Mouse (Mus musculus) embryonic fibroblast, embryonic 13.5 days (primary cell): Measurements from ENCODE around the gene Scaf8. TPM values are rescaled to one million over a fixed set of nuclear protein-coding genes. Genes with fewer than 3 reads are reported as not detected.
"Not testable (repeated sequence)": the region's sequence is repeated elsewhere in the genome, so short reads cannot be mapped to it uniquely, and the experiment has no call there.

Experiments used
- H3K27ac ChIP-seq: 2 replicates; pipeline ENCODE4 v1.5.1; 2012; ENCODE audit warnings: low read length, control low read depth, inconsistent platforms; ENCODE audit not compliant: insufficient read depth
- H3K4me1 ChIP-seq: 2 replicates; pipeline ENCODE4 v1.6.1; 2011; ENCODE audit warnings: low read length; ENCODE audit not compliant: control insufficient read depth, insufficient read depth
- H3K4me3 ChIP-seq: 2 replicates; pipeline ENCODE4 v1.5.1; 2011; ENCODE audit warnings: mild to moderate bottlenecking, control low read depth, low read length; ENCODE audit not compliant: insufficient read depth
- CTCF ChIP-seq: IDR thresholded peaks from 2 replicates; pipeline ENCODE4 v1.5.1; 2011; ENCODE audit warnings: mild to moderate bottlenecking, control low read depth, low read length, moderate library complexity, borderline replicate concordance; ENCODE audit not compliant: insufficient read depth
- POLR2A ChIP-seq: IDR thresholded peaks from 2 replicates; pipeline ENCODE4 v1.6.1; 2011; ENCODE audit warnings: low read depth, mild to moderate bottlenecking, control low read depth, low read length, moderate library complexity
- polyA plus RNA-seq: library from polyadenylated mRNA; stranded (reverse); fragments of >200 nt; gene quantifications from 2 replicates; pipeline ENCODE4 v1.2.4, GENCODE M21; 2011; ENCODE audit warnings: low read depth; ENCODE audit not compliant: missing spikeins, insufficient read length

The Scaf8 gene
- polyA plus RNA-seq, 1 experiment, result 45.3 TPM

- H3K27ac ChIP-seq, result no peak overlapping the region
These were observed 48.1 kb downstream of the Scaf8 start for GRCm38 (mm10) chr17:3162905-3163304.

GRCm38 (mm10) chr17:3180425-3180945, 65.7 kb downstream of the Scaf8 start:
- not testable (repeated sequence) for H3K4me3 ChIP-seq, H3K4me1 ChIP-seq, H3K27ac ChIP-seq

More at GRCm38 (mm10) chr17:3162905-3163304, 48.1 kb downstream of the Scaf8 start:
- TF ChIP-seq POLR2A (no peak), CTCF (no peak)
- H3K4me1 ChIP-seq, result no peaks in the 10 kb centered on the region
- no peak overlapping the region for H3K4me3 ChIP-seq

GRCm38 (mm10) chr17:3195483-3195882, 80.7 kb downstream of the Scaf8 start:
- not testable (repeated sequence) for H3K4me1 ChIP-seq, H3K27ac ChIP-seq, H3K4me3 ChIP-seq

- H3K4me1 ChIP-seq, result peaks cover 9% of the 10 kb centered on the region
- TF ChIP-seq POLR2A, result no peak
- no peak for TF ChIP-seq CTCF
- peak overlapping the region; percentile 54; the same call in 1 of the 2 replicates for H3K27ac ChIP-seq
- no peak overlapping the region for H3K4me3 ChIP-seq
These were observed 85.6 kb downstream of the Scaf8 start for GRCm38 (mm10) chr17:3200328-3200727.

GRCm38 (mm10) chr17:3203916-3204315, 89.1 kb downstream of the Scaf8 start:
- H3K4me1 ChIP-seq, result peaks cover 13% of the 10 kb centered on the region
- no peak overlapping the region for H3K4me3 ChIP-seq
- no peak for TF ChIP-seq POLR2A
- no peak for TF ChIP-seq CTCF
- no peak overlapping the region for H3K27ac ChIP-seq

GRCm38 (mm10) chr17:3204826-3205405, 90.1 kb downstream of the Scaf8 start:
- H3K4me3 ChIP-seq, result no peak overlapping the region
- no peak overlapping the region for H3K27ac ChIP-seq
- no peak for TF ChIP-seq POLR2A
- no peak for TF ChIP-seq CTCF
- H3K4me1 ChIP-seq, result peaks cover 10% of the 10 kb centered on the region

GRCm38 (mm10) chr17:3206527-3207398, 92.0 kb downstream of the Scaf8 start:
- Histone ChIP-seq H3K4me1 (peaks cover 10% of the 10 kb centered on the region), H3K27ac (peak overlapping the region; percentile 61), H3K4me3 (no peak overlapping the region)
- no peak for TF ChIP-seq POLR2A

GRCm38 (mm10) chr17:3207529-3208240, 92.9 kb downstream of the Scaf8 start:
- Histone ChIP-seq H3K4me1 (peaks cover 10% of the 10 kb centered on the region), H3K27ac (peak overlapping the region; percentile 32), H3K4me3 (no peak overlapping the region)
- TF ChIP-seq CTCF, result no peak
- no peak for TF ChIP-seq POLR2A

GRCm38 (mm10) chr17:3208471-3208870, 93.7 kb downstream of the Scaf8 start:
- Histone ChIP-seq H3K27ac (no peak overlapping the region), H3K4me1 (peaks cover 10% of the 10 kb centered on the region), H3K4me3 (no peak overlapping the region)
- TF ChIP-seq POLR2A, result no peak

- no peak overlapping the region for H3K27ac ChIP-seq
- TF ChIP-seq POLR2A (no peak), CTCF (no peak)
- peaks cover 4% of the 10 kb centered on the region for H3K4me1 ChIP-seq
- no peak overlapping the region for H3K4me3 ChIP-seq
These were observed 94.8 kb downstream of the Scaf8 start for GRCm38 (mm10) chr17:3209581-3209980.
